Mouse (Mus musculus): ENCODE data around the gene Mfsd13b.

DNA sequence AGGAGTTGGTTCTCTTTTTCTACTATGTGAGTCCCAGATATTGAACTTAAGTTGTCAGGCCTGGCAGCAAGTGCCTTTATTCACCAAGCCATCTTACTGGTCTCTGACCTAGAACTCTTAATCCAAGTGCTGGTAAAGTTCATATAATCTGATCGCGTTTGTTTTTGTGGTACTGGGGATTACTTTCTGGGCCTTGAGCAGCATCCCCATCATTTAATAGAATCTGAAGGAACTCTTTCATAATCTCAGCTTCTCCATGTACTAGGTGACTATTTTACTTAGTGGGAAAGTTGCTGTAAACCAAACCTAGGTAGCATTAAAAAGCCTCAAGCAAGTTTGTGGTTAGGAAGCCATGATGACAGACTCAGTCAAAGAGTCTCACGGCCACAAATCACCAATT, 19.6 kb downstream of the Mfsd13b start:
- TF ChIP-seq CTCF (IDR thresholded peaks at IDR 0.05; ENCODE audit: low read depth) (no peak), EP300 (IDR thresholded peaks at IDR 0.05; ENCODE audit: low read depth) (no peak)

Data from heart, postnatal 0 days (tissue).